ENCODE assay signal across 8 mouse cellular contexts in the genomic region with DNA sequence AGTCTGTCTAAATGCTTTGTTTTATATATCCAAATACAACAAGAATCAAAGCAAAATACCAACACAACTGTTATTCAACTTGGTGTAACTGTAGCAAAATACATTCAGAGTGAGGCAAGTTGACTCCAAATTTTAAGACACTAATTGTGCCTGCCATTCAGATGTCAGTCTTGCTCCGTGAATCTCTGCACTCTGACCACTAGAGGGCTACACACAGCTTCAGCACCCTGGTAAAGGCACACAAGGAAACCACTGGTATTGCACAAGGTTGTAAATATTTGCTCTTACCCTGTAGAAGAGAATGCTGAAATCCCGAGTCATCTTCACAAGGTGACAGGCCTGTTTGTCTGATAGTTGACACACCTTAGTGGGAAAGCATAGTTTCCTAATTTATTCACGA. TPM values are rescaled to one million over a fixed set of nuclear protein-coding genes. Genes with fewer than 3 reads are reported as not detected.
DNase-seq lines count a peak whose midpoint lies in the region; TF ChIP-seq lines count a peak whose summit lies in the region.

No protein-coding gene starts in this region.

- 11% methylated on average over 3 of the region's 3 CpGs for WGBS in liver, adult 2 months

- no peaks in the 10 kb centered on the region for H3K4me1 ChIP-seq in liver, adult 2 months (ENCODE audit: control insufficient read depth, insufficient read depth, low read length)

- no peak for TF ChIP-seq POLR2A in brain, embryonic 14.5 days (IDR thresholded peaks at IDR 0.05; ENCODE audit: borderline replicate concordance, extremely low read depth, insufficient read depth, insufficient read length, poor library complexity, severe bottlenecking)
- no peak for TF ChIP-seq POLR2A in liver, adult 2 months (IDR thresholded peaks at IDR 0.05; ENCODE audit: extremely low read depth, insufficient read depth, low read length)

- H3K4me3 ChIP-seq in gastrocnemius, adult 2 months: no peak overlapping the region
- no peak overlapping the region for H3K4me3 ChIP-seq in liver, adult 2 months (ENCODE audit: insufficient read depth, low read depth, low read length)

- DNase-seq in gastrocnemius, adult 2 months: no peak
- DNase-seq in gastrocnemius, postnatal 25 days: no peak
- peak; percentile 76 for DNase-seq in CD4-positive, CD25-positive, alpha-beta regulatory T cell, adult 2 months (ENCODE audit: low read depth, low spot score)
- DNase-seq in brain, embryonic 14.5 days (ENCODE audit: low read depth): peak; percentile 70
- DNase-seq in gonadal fat pad, adult 2 months (ENCODE audit: low read depth): peak; percentile 4
- peak; percentile 91 for DNase-seq in liver, adult 2 months (ENCODE audit: extremely low read depth, low read depth, low spot score)
- DNase-seq in natural killer cell, adult 2 months (ENCODE audit: low spot score in 2 of 2): peak; percentile 29 to 34
- DNase-seq in urinary bladder, postnatal 14 days (ENCODE audit: low spot score): no peak

- H3K27me3 ChIP-seq in liver, adult 2 months (ENCODE audit: control insufficient read depth, insufficient read depth, low read length): no peaks in the 10 kb centered on the region

- H3K9ac ChIP-seq in liver, adult 2 months (ENCODE audit: low read depth, low read length): no peak overlapping the region

- H3K36me3 ChIP-seq in liver, adult 2 months (ENCODE audit: control insufficient read depth, insufficient read depth, low read length): no peaks in the 10 kb centered on the region

- no peak overlapping the region for H3K27ac ChIP-seq in gastrocnemius, adult 2 months
- H3K27ac ChIP-seq in liver, adult 2 months (replicated peaks; ENCODE audit: insufficient read depth, low read depth, low read length): no peak overlapping the region

- intact Hi-C loops in gastrocnemius, adult 2 months (cut with DNase I): loop anchor here (5.0 kb wide), 2 partner anchors 60 to 545 kb away; no protein-coding TSS in a partner anchor

- TF ChIP-seq CTCF in gastrocnemius, adult 2 months (IDR thresholded peaks at IDR 0.05): peak; percentile 78
- peak; percentile 79; the same call in 1 of the 2 replicates for TF ChIP-seq CTCF in brain, embryonic 14.5 days (IDR thresholded peaks at IDR 0.05; ENCODE audit: borderline replicate concordance, extremely low read depth, insufficient read depth, insufficient read length)
- peak; percentile 73 for TF ChIP-seq CTCF in liver, adult 2 months (IDR thresholded peaks at IDR 0.05; ENCODE audit: low read depth, low read length)

- no peaks in the 10 kb centered on the region for H3K79me2 ChIP-seq in liver, adult 2 months (ENCODE audit: control insufficient read depth, insufficient read depth, low read length)

RNA-seq across cellular contexts. Expression of a gene that starts 31.8 kb away (rescaled TPM):
- total RNA-seq in gastrocnemius, adult 2 months (2021): not detected
- under 1 TPM; 0.43 to 0.48 TPM for total RNA-seq in gastrocnemius, postnatal 25 days (2021)
- polyA plus RNA-seq in brain, embryonic 14.5 days (2012; rRNA removed): 8.4 and 13.3 TPM in 2 replicates
- 0.24 and 0.43 TPM in 2 replicates for polyA plus RNA-seq in gonadal fat pad, adult 2 months (2012; rRNA removed)
- total RNA-seq in liver, adult 2 months (2014; rRNA removed): 0.18 and 0.40 TPM in 2 replicates
- not detected in 2 replicates for polyA plus RNA-seq in liver, adult 2 months (2012; rRNA removed)

Comparison
In these comparisons a context has a peak if more than half of its experiments do, and no peak if none do; other contexts are left out.
1. DNase-seq: peak in CD4-positive, CD25-positive, alpha-beta regulatory T cell, adult 2 months (single experiment), brain, embryonic 14.5 days (single experiment), gonadal fat pad, adult 2 months (single experiment), liver, adult 2 months (single experiment) and natural killer cell, adult 2 months (2 of 2); none in gastrocnemius, adult 2 months (single experiment), gastrocnemius, postnatal 25 days (single experiment) and urinary bladder, postnatal 14 days (single experiment).
2. Peak in every context shown above with its lines, with median percentiles within 50 percentile points of each other: CTCF ChIP-seq.